Mouse (Mus musculus): Measurements from ENCODE around the gene Nid2.

- TF ChIP-seq POLR2A (IDR thresholded peaks at IDR 0.05; ENCODE audit: control insufficient read depth, extremely low read depth, insufficient read depth, low read length, poor library complexity), result 0 out of 2 replicates have a peak, but pooled peaks have one; percentile 18
- peak; percentile 79; the same call in 1 of the 2 replicates for TF ChIP-seq CTCF (IDR thresholded peaks at IDR 0.05; ENCODE audit: borderline replicate concordance, control insufficient read depth, extremely low read depth, insufficient read depth, low read length, poor library complexity)
These were observed 88.7 kb downstream of the Nid2 start for GRCm38 (mm10) chr14:19839600-19840332.
